Mouse (Mus musculus): ENCODE results near the gene Bpifb5.
"Not testable (repeated sequence)": the region's sequence is repeated elsewhere in the genome, so short reads cannot be mapped to it uniquely, and the experiment has no call there.

Gene Bpifb5

DNA sequence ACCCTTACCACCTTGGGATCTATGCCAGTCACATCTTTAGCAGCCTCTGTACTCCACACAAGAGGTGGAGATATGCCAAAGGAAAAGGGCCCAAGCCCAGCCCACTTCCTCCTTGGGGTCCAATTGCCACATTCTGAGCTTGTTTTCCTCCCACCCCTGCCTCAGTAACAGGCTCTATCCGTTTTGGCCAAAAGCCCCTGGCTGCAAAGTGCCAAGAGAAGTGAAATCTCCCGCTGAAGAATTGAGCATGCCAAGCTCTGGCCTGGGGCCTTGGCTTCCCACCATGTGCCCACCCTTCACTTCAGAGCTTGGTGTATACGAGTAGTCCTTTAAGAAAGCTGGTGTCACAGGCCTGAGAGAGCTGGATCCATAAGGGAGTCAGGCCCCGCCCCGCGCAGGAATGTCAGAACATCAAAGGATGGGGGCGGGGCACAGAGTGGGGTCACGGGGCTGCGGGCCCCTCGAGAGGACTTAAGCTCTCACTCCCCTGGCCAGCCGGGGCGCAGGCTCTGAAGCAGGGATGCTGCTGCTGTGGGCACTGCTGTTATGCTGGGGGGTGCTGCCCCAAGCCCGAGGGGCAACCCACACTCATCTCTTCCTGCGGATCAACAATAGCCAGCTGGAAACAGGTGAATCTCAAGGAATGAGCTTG is at the start of gene Bpifb5:
TSS of gene Bpifb5 (plus strand) at position 478 of the 652 bp plus-strand sequence.
- DNase-seq (ENCODE audit: extremely low read depth, low read depth), result no peak

DNA sequence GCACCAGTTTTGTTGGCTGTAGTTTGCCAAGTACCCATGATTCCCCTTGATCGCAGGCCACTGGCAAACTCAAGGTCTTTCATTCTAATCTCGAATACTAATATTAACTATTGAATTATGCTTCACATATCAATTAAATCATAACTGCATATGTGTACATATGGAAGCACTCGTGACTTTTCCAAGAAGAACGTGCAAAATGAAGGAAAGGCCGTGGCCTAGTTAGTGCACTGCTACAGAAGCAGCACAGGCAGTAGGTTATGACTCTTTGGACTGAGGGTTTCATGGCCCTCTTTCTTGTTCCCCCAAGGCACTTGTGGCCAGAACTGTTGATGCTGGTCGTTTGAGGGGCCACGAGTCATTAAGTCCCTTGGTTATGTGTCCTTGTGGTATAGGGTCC is 41.6 kb upstream of the Bpifb5 start:
- DNase-seq (ENCODE audit: extremely low read depth, low read depth), result not testable (repeated sequence)

DNA sequence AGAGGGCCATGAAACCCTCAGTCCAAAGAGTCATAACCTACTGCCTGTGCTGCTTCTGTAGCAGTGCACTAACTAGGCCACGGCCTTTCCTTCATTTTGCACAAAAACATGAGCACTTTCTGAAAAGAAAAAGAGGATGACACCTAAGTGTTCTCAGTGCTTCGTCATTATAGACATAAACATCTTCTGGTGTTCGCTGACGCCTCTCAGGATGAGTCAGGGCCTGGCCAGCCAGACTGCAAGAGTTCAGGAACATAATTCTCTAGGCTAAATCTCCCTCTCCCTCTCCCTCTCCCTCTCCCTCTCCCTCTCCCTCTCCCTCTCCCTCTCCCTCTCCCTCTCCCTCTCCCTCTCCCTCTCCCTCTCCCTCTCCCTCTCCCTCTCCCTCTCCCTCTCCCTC is 40.5 kb upstream of the Bpifb5 start:
- DNase-seq (ENCODE audit: extremely low read depth, low read depth), result not testable (repeated sequence)

- DNase-seq (ENCODE audit: extremely low read depth, low read depth), result no peak
These were observed 38.2 kb upstream of the Bpifb5 start for GRCm38 (mm10) chr2:154185319-154185718.

DNA sequence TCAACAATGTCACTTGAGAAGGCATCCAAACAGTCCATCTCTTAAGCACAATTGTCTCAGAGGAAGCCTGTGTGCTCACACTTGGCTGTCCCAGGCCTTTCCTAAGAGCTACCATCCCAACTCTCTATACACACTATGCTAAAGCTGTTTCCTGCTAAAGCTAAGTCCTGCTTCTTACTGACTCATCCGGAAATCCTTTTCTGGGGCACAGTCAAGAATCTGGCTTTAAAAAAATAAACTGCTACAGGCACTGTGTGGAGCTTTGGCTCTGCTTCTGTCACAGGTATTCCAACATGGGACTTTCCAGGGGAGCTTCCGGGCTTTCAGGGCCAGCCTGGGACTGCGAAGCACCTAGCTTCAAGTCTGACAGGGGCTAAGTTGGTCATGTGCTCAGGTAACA is 37.8 kb upstream of the Bpifb5 start:
- no peak for DNase-seq (ENCODE audit: extremely low read depth, low read depth)

- no peak for DNase-seq (ENCODE audit: extremely low read depth, low read depth)
These were observed 36.1 kb upstream of the Bpifb5 start for GRCm38 (mm10) chr2:154187468-154187867.

DNA sequence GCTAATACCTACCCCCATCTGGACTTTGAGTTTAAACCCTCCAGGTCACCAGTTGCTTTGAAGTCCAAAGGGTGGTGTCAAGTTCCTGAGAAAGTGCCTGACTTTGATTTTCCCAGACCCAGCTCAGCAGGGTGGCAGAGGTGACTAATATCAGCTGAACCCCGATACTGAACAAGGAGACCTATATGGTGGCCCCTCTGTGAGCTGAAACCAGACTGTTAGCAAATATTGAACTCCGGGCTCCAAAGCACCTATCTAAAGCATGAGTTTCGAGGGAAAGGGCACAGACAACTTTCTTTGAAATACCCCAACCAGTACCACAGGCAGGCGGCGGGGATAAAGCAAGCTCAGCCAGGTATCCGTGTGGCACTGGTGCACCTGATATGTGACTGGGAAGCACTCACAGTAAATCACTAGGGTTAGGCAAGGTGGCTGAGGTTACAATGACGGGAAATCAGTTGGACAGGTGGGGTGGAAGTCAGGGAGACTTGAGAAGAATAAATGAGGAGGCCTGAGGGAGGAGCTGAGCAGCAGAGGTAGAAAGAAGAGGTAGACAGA is 33.6 kb upstream of the Bpifb5 start:
- DNase-seq (ENCODE audit: extremely low read depth, low read depth), result no peak

DNA sequence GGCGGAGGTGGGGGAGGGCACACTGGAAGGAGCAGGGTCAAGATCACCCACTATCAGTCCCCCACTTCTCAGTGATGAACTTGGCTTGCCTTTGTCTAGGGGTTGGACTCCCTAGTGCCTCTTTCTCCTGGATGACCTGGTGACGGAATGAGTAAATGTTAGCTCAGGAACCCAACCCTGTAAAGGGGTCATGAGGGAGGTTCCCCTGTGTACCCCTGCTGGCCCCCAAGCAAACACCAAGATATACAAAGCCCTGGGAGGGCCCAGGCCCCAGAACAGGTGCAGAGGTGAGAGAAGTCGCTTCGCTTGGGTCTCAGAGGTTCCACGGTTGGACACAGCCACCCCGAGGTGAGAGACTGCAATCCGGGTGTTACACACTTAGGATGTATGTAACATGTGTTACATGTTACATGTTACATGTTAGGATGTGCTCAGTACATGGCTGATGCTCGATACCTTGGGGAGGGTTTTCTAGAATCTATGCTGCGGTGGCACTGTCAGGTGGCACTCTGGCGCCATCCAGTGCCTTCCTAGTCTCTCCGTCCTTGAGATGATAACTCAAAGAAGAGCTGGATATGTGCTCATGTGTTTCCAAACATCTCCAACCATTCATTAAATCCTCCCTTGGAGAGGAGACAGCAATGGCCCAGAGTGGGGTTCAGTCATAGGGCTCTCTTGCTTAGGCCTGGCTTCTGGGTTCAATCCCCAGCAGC is 32.8 kb upstream of the Bpifb5 start, which contains the start of gene Bpifb1:
TSS of gene Bpifb1 (plus strand) at position 273 of the 713 bp plus-strand sequence.
- no peak for DNase-seq (ENCODE audit: extremely low read depth, low read depth)

DNA sequence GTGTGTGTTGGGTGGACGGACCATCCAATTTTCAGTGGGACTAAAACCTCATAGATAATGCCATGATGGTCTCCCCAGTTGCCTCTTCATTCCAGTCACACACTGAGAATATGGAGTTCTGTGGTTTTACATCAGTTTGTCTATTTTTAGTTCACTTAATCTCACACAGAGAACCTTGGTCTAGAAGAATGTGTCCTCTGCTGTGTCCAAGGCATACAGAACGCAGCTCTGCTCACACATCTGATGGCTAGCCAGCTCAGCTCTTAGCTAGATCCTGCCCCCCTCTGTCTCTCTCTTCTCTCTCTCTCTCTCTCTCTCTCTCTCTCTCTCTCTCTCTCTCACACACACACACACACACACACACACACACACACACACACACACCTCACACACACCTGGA is 31.4 kb upstream of the Bpifb5 start:
- DNase-seq (ENCODE audit: extremely low read depth, low read depth), result no peak

- DNase-seq (ENCODE audit: extremely low read depth, low read depth), result no peak
These were observed 30.5 kb upstream of the Bpifb5 start for GRCm38 (mm10) chr2:154193071-154193470.

GRCm38 (mm10) chr2:154193994-154194504 is 29.5 kb upstream of the Bpifb5 start:
- DNase-seq (ENCODE audit: extremely low read depth, low read depth), result no peak

DNA sequence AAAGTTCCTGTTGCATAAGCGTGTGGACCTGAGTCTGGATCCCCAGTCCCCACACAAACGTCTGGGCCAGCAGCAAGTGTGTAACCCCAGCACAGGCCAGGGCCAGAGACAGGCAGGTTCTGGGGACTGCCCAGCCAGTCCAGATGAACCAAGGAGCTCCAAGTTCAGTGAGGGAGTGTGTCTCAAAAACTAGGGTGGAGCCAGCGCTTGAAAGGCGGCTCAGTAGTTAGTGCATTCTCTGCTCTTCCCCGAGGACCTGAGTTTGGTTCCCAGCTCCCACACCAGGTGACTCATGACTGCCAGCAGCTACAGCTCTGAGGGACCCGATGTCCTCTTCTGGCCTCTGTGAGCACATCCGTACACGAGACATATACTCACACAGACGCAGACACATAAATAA is 26.5 kb upstream of the Bpifb5 start:
- DNase-seq (ENCODE audit: extremely low read depth, low read depth), result no peak

DNA sequence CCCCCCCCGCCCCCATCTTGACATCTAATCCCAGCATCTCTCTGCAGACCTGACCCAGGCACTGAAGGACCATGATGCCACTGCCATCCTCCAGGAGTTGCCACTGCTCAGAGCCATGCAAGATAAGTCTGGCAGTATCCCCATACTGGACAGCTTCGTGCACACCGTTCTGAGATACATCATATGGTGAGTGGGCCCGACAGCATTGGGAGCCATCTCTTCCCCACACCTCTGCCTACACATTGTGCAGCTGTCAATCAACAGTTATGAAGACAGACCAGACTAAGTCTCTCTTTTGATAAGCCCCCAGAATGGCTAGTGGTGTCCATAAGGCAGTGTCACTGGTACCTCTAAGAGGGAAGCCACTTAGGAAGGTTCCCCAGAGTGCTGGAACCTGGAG is 18.9 kb upstream of the Bpifb5 start:
- DNase-seq (ENCODE audit: extremely low read depth, low read depth), result no peak

DNA sequence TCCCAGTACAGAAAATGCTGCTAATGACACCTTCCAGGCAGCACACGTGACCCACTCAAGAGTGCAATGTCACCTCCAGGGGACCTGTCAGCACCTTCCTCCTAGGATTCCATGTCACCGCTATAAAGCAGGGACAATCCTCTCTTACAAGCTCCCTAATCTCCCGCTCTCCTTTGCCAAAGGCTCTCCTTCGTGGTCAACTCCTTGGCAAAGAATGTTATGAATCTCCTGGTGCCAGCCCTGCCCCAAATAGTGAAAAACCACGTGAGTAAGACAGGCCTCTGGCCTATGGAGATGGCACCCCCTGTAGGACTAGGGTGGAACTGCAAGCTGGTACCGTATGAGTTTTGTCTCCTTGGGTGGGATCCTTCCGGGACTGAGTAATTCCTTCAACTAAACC is 16.6 kb upstream of the Bpifb5 start:
- no peak for DNase-seq (ENCODE audit: extremely low read depth, low read depth)

DNA sequence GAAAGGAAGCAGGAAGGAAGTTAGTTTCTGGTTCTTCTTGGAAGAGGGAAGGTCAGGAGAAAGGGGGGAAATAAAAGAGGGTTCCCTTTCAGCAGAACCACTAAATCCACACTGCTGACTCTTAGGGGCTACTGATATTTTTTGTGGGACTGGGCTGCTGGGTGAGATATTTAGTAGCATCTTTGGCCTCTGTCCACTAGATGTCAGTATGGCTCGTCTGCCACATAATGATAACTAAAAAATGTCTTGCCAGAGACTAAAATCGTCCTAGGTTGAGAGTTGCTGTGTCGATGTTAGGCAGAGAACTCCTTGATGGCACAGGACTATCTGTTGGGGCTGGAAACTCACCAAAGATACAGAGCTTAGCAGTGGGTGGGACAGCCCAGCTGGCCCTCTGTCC is 14.4 kb upstream of the Bpifb5 start:
- no peak for DNase-seq (ENCODE audit: extremely low read depth, low read depth)

GRCm38 (mm10) chr2:154211121-154211520 is 12.4 kb upstream of the Bpifb5 start:
- DNase-seq (ENCODE audit: extremely low read depth, low read depth), result no peak

DNA sequence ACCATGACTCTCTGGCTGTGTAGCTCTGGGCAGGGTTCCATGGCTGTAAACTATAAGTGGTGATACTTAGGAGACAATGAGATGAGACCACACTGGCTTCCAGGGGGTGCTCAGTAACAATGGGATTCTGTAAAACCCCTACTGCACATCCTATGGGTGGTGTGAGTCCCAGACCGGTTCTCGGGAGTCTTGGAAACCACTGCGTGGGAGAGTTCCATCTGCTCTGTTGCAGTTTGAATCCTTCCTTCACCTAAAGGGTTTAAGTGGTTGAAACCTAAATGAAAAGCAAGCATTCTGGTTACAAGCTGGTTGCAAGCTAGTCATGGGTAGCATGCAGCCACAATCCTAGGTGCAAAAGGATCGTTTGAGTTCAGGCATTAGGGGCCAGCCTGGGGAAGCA is 11.7 kb upstream of the Bpifb5 start:
- no peak for DNase-seq (ENCODE audit: extremely low read depth, low read depth)

- DNase-seq (ENCODE audit: extremely low read depth, low read depth), result peak; percentile 6
These were observed 8.4 kb upstream of the Bpifb5 start for GRCm38 (mm10) chr2:154215191-154215590.

GRCm38 (mm10) chr2:154219950-154220349 is 3.6 kb upstream of the Bpifb5 start:
- DNase-seq (ENCODE audit: extremely low read depth, low read depth), result no peak

DNA sequence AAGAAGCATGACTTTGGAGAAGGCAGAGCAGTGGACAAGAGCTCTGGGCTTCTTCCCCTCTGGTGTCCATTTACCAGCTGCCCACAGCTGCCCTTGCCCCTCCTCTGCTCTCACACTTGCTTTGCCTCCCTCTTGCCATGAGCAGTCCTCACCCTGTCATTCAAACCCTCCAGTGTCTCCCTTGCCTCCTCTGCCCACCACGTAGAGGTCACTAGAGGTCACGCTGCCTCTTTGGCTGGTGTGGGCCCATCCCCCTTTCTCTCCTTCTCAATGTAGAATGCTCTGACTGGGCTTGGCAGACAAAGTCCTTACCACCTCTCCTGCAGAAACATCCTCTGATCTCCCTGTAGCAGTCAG is 353 bp downstream of the Bpifb5 start:
- no peak for DNase-seq (ENCODE audit: extremely low read depth, low read depth)

DNA sequence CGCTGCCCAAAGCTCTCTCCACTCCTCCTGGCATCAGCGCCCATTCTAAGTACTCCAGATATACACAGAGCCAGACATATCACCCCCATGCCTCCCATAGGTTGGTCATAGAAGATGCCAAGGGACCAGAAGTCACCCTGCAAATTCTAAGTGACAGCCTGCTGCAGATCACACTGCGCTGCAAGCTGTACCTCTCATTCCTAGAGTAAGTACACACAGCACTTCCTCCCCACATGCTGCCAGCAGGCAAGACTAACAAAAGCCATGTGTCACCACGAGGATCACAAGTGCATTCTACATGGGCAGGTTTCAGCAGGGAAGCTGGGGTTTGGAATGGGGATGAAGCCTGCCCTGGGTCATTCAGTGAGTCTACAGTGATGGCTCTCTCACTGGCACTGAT is 3.4 kb downstream of the Bpifb5 start:
- no peak for DNase-seq (ENCODE audit: extremely low read depth, low read depth)

- no peak for DNase-seq (ENCODE audit: extremely low read depth, low read depth)
These were observed 4.3 kb downstream of the Bpifb5 start for GRCm38 (mm10) chr2:154227830-154228229.

DNA sequence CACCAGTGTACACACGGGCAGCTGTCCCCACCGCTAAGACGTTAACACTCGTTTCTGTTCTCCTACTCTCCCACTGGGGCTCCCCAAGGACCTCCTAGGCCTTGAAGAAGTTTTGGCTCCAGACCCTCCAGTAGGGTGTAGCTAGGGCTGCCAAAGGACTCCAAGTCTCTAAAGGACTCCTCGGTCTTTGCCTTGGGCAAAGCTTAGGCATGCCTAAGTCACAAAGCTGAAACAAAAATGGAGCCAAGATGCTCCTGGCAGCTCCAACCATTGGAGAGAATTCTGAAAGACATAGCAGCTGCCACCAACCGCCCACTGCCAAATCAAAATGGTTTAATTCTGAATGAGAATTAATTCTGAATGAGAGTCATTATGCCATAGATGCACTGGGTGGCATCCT is 9.9 kb downstream of the Bpifb5 start:
- DNase-seq (ENCODE audit: extremely low read depth, low read depth), result no peak
